Mouse (Mus musculus): Measurements from ENCODE around the gene Hsd17b14.

GRCm38 (mm10) chr7:45571966-45572365 lies 17.3 kb downstream of the Hsd17b14 start:
- TF ChIP-seq GATA1 (IDR thresholded peaks at IDR 0.05; ENCODE audit: borderline replicate concordance, low read length) = no peak
- no peak for TF ChIP-seq FLI1 (IDR thresholded peaks at IDR 0.05; ENCODE audit: low read length)
